Mouse (Mus musculus) cerebellum, adult (tissue): ENCODE measurements around the gene A630023A22Rik.

Source experiments
- ATAC-seq: cut with Nextera tagmentation; 2 replicates; pipeline ENCODE4 v1.9.2; 2017; ENCODE audit warnings: mild to moderate bottlenecking, moderate library complexity, mixed read lengths; ENCODE audit not compliant: insufficient number of reproducible peaks, low FRiP score, low TSS enrichment

Gene A630023A22Rik

GRCm38 (mm10) chr14:34102601-34103000 is at the start of gene A630023A22Rik:
Gene A630023A22Rik (minus strand): TSS chr14:34102754.
- ATAC-seq, result no peak

GRCm38 (mm10) chr14:34152342-34152741 is 49.8 kb upstream of the A630023A22Rik start, which contains the start of gene Npy4r:
Gene Npy4r (minus strand): TSS chr14:34152489.
- no peak for ATAC-seq

DNA sequence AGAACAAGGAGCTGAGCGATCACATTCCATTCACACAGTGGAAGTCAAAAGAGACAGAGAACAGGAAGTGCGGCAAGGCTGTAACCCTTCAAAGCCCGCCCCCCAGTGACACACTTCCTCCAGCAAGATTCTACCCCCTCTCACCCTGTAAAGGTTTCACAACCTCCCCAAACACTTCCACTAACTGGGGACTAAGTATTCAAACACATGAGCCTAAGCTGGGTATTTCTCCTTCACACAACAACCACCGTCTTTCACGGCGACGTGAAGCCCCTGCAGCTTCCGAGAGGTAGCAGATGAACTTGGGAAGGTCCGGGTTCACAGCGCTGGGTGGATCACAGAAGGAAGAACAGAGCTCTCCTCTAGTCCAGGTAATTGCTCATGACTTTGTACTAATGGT is 40.4 kb upstream of the A630023A22Rik start:
- ATAC-seq, result no peak

- no peak for ATAC-seq
These were observed 39.8 kb upstream of the A630023A22Rik start for GRCm38 (mm10) chr14:34142316-34142715.

DNA sequence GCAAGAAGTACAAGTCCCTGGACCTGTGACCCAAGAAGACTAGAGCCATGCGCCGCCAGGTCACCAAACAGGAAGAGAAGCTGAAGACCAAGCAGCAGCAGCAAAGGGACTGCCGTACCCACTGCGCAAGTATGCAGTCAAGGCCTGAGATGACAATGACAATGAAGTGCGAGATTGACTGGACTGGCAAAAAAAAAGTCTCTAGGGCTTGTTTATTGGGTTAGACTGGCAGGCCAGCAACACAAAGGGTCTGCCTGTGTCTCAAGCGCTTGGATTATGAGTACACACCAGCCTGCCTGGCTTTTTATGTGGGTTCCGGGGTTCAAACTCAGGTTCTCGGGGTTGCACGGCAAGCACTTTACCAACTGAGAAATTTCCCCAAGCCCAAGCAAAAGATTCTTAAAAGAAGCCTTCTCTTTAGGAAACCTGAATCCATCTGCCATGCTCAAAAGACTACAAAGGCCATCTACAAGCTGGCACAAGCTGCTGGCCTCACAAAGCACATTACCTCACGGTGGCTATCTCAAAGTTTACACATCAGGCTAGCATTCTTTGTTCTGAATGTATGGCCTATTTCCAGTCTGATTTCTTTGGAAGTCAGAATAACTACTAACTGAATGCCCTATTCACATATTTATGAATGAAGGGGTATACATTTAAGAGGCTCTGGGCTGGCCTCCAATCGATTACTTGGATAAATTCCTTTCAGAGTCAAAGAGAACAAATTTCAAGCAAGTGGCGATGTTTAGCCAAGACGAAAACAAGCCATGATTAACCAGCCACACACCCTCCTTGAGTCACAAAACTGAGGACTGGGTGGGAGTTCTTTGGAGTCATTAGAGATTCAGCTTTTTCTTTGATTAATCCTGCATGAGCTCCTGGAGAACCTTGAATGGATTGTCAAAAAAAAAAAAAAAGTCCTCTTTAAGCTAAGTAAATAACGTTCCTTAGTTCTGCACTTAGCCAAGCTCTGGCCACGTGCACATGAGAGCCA is 37.4 kb upstream of the A630023A22Rik start:
- no peak for ATAC-seq

DNA sequence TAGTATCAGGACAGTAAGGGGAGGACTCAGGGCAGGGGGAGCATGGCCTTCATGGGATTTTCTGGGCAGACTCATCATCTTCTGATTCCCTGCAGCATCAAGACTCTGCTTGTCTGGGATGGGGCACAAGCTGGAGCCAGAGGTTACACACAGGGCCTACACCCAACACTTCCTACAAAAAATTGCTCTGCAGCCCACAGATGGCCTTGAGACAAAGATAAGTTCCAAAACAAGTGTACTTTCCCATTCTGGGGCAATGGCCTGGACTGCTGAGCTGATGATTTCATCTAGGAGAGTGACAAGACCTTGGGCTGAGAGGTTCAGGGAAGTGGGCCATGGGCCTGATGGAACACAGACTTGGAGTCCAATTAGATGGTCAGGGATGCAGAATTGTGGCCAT is 32.8 kb upstream of the A630023A22Rik start:
- no peak for ATAC-seq

DNA sequence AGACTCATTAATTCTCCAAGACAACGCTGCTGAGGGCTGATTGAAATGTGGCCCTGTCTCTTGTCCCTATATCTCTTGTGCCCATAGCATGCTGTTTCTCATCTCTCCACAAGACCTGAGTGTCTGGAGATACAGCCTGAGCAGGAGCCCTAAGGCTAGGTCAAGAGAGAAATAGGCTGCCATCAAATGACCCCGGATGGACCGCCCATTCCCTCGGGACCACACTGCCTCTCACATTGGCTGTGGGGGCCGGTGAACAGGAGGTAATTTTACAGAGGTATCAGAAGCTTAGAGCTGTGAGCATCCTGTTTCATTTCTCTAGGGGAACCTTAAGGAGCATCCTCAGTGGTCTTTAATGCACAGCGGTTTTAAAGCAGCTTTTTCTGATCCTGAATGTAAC is 28.7 kb upstream of the A630023A22Rik start:
- ATAC-seq, result no peak

DNA sequence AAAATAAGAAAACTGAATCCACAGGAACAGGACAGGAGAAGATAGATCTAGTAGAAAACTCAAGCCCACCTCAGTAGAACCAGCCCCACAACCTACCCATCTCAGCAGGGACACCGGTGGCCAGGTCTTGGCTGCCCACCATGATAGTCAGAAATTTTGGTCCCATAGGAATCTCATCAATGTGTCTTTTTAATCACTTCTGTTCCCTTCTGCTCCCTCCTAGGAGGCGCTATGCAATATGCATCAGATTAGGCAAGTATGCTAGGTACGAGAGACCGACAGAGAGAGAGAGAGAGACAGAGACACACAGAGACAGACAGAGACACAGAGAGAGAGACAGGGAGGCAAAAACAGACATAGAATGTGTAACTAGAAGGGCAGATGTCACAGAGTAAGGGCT is 19.1 kb upstream of the A630023A22Rik start:
- ATAC-seq, result no peak

DNA sequence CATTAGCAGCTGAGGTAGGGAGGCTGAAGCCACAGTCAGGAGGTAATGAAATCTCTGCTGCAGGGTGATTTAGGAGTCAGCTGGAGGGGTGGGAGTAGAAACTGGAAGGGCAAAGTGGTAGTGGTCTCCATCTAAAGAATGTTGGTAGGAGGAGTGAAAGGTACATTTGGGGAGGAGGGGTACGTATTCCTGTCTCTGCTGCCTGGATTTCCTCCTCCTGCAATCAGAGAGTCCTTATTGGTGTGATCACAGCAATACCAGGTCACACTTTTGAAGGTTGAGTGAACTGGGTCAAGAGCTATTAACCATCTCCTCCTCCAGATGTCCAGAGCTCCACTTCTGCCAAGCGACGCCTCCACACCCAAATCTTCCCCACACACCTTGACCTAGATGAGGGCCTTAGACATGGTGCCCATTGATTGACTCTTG is 18.4 kb upstream of the A630023A22Rik start:
- ATAC-seq, result no peak

DNA sequence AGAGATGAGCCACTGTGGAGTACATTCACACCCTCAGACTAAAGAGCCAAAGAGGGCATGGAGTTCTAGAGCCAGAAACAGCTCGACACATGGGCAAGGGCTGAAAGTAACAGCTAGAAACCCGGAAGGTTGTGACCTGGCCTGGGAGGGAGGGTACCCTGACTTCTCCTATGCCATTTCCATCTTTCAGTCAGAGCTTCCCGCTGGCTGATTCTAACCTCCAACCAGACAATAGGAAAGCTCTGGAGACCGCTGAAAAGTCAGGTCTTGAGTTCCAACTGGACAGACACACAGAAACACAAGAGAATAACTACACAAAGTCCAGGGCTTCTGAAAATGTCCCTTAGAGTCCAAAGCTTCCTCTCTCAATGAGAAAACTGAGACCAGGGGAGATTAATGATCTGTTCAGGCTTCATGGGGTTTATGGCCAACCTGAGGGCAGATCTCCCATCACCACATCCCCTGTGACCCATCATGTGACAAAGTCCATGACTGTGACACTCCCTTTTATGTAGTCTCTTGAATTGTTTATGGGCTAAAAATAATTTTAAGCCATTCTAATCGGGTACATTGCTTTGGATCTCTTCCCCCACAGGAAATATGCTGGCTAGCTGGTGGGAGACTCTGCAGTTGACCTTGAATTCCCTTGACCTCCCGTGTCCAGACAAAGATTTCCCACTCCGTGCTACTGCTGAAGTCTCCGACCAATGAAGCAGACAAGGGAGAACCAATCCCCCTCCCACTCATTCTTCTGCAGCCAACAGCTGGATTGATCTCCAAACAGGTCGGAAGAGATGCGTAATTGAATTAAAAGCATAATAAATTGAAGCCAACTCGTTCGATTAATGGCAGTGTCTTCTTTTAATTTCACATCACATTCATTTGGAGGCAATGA is 17.7 kb upstream of the A630023A22Rik start:
- no peak for ATAC-seq

GRCm38 (mm10) chr14:34119046-34119723 is 16.6 kb upstream of the A630023A22Rik start:
- ATAC-seq, result peak; percentile 85

- no peak for ATAC-seq
These were observed 11.8 kb upstream of the A630023A22Rik start for GRCm38 (mm10) chr14:34114311-34114710.

- no peak for ATAC-seq
These were observed 5.0 kb upstream of the A630023A22Rik start for GRCm38 (mm10) chr14:34107594-34107993.

GRCm38 (mm10) chr14:34106389-34107062 is 4.0 kb upstream of the A630023A22Rik start:
- no peak for ATAC-seq

DNA sequence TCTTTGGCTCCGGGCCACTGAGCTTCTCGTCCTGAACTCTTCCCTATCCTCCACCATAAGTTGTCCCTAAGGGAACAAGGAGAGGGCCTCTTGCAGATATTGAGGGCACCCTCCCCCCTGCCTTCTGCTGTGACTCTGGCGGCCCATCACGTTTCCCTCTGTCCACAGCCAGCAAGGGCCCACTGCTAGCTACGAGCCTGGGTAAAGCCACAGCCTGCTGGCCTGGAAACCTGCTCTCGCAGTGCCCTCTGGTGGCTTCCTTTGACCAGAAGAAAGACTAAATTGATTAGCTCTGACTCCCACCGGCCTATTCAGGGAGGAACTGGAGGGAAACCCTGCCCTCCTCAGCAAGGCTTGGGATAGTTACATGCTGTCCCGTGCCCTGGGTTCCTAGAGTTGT is 2.3 kb upstream of the A630023A22Rik start:
- peak; percentile 69 for ATAC-seq

GRCm38 (mm10) chr14:34103855-34104254 is 1.3 kb upstream of the A630023A22Rik start:
- no peak for ATAC-seq

GRCm38 (mm10) chr14:34096161-34096560 is 6.4 kb downstream of the A630023A22Rik start:
- no peak for ATAC-seq

- no peak for ATAC-seq
These were observed 9.7 kb downstream of the A630023A22Rik start for GRCm38 (mm10) chr14:34092856-34093255.

DNA sequence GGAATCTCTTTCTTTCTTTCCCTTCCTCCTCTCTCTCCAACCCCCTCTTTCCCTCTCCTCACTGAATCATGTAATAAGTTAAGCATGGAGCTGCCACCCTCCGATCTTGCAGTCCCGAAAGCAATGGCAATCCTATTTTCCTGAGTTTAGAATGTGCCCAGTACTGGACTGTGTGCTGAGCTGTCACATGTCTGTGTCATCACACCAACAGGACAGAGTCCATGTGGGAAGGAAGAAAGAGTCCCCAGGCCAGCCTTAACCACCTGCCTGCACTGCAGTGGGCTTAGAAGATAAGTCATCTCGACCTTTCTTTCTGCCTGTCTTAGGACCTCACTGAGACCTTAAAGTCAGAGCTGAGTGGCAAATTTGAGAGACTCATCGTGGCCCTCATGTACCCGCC is 11.1 kb downstream of the A630023A22Rik start:
- no peak for ATAC-seq

- 0 out of 2 replicates have a peak, but pooled peaks have one; percentile 16 for ATAC-seq
These were observed 12.8 kb downstream of the A630023A22Rik start for GRCm38 (mm10) chr14:34089796-34090195.
